Mouse (Mus musculus) hindbrain, embryonic 16.5 days (tissue): ENCODE measurements at regions not wholly inside any gene's neighbourhood (a gene's known extent, or its start where the extent isn't known, plus 50 kb on each side); places are given as distances from the start of the nearest gene placed in this dataset.
A peak's percentile ranks its signal among the peaks of the same experiment; 100 is the strongest.

ENCODE experiments used
- ATAC-seq: fragments of 200-750 bp; cut with Nextera tagmentation; 2 replicates; pipeline ENCODE4 v1.8.0; 2017; ENCODE audit warnings: moderate TSS enrichment, moderate library complexity
- H3K27ac ChIP-seq: fragments of 300-500 bp; sonication (generic); 2 replicates; pipeline ENCODE4 v1.5.1; 2014; ENCODE audit warnings: low read depth, mild to moderate bottlenecking, control low read depth, low read length, moderate library complexity
- H3K27me3 ChIP-seq: fragments of 300-500 bp; sonication (generic); replicated peaks from 2 replicates; pipeline ENCODE4 v1.6.1; 2014; ENCODE audit warnings: low read length; ENCODE audit not compliant: control insufficient read depth, insufficient read depth
- H3K36me3 ChIP-seq: fragments of 300-500 bp; sonication (generic); 2 replicates; pipeline ENCODE4 v1.6.1; 2014; ENCODE audit warnings: mild to moderate bottlenecking, low read length, moderate library complexity, mixed read lengths; ENCODE audit not compliant: control insufficient read depth, insufficient read depth
- H3K4me1 ChIP-seq: fragments of 300-500 bp; sonication (generic); 2 replicates; pipeline ENCODE4 v1.6.1; 2014; ENCODE audit warnings: low read depth, low read length; ENCODE audit not compliant: control insufficient read depth, insufficient read depth
- H3K4me2 ChIP-seq: fragments of 300-500 bp; sonication (generic); 2 replicates; pipeline ENCODE4 v1.6.1; 2014; ENCODE audit warnings: mild to moderate bottlenecking, low read length, control low read depth, moderate library complexity
- H3K4me3 ChIP-seq: fragments of 300-500 bp; sonication (generic); 2 replicates; pipeline ENCODE4 v1.5.1; 2014; ENCODE audit warnings: mild to moderate bottlenecking, low read length, control low read depth, moderate library complexity
- H3K9ac ChIP-seq: fragments of 300-500 bp; sonication (generic); 2 replicates; pipeline ENCODE4 v1.6.1; 2014; ENCODE audit warnings: low read depth, mild to moderate bottlenecking, control low read depth, low read length, moderate library complexity
- H3K9me3 ChIP-seq: fragments of 300-500 bp; sonication (generic); 2 replicates; pipeline ENCODE4 v1.6.1; 2014; ENCODE audit warnings: mild to moderate bottlenecking, low read length, moderate library complexity; ENCODE audit not compliant: control insufficient read depth
- whole genome bisulfite sequencing: fragments of 180-500 bp; shearing (Covaris S2); extraction: QIAGEN DNeasy Blood & Tissue Kit; methylation state at CpG from one replicate; pipeline ENCODE4 v1.1.7; 2014; 5-methylcytosine and 5-hydroxymethylcytosine counted together

DNA sequence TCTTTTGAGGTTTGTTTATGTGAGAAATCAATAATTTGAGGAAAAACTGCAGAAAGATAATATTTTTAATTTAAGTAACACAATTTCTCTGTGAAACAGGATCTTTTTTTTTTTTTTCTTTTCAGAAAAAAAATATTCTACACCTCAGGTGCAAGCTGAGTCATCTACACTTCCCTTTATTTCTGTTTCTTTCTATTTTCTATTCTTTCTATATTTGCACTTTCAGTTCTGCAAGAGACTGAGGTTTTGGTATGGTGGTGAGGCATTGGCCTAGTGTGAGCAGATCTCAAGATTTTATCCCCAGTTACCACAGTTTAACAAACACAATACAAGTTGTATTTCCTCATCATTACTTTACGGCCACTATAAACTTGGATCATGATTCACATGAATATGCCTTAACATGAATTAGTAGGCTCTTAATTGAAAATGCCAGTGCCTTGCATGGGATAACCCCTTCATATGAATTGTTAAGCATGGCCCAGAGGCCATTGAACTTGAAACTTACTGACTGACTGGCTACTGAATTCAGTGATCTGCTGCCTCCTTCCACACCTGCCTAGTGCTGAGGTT is 1278.1 kb downstream of the Stim2 start:
- Histone ChIP-seq H3K4me2 (no peak overlapping the region), H3K4me1 (no peaks in the 10 kb centered on the region), H3K9me3 (no peaks in the 10 kb centered on the region), H3K9ac (no peak overlapping the region), H3K4me3 (no peak overlapping the region), H3K27ac (no peak overlapping the region), H3K36me3 (no peaks in the 10 kb centered on the region), H3K27me3 (no peaks in the 10 kb centered on the region)
- ATAC-seq, result no peak
- 97% methylated on average over 1 of the region's 1 CpGs for WGBS

- H3K9me3 ChIP-seq, result no peaks in the 10 kb centered on the region
- H3K4me1 ChIP-seq, result peaks cover 3% of the 10 kb centered on the region; the same call in 1 of the 2 replicates
- H3K27ac ChIP-seq, result no peak overlapping the region
- no peaks in the 10 kb centered on the region for H3K27me3 ChIP-seq
- no peak overlapping the region for H3K9ac ChIP-seq
- WGBS, result 50% methylated on average over 2 of the region's 2 CpGs
- no peak overlapping the region for H3K4me2 ChIP-seq
- no peak overlapping the region for H3K4me3 ChIP-seq
- no peaks in the 10 kb centered on the region for H3K36me3 ChIP-seq
- ATAC-seq, result peak; percentile 64; the same call in 1 of the 2 replicates
Observed at GRCm38 (mm10) chr5:55293301-55293700, 1295.0 kb downstream of the Stim2 start.

DNA sequence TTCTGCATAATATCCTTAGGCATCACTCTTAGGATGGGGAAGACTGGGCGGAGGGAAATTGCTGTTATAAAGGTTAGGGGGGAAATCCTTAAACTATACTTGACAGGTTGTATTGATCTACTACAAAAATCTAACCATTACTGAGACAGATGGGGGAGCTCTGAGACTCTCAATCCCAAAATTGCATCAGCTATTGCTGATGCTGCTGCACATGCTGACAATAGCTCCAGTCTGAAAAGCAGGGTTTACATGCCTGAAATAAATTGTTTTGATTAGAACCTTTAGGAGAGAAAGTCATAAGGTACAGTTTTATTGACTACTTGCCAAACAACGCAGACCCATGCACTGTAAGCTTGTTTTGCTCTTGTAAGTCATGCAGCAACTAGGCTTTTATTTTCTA is 1295.7 kb downstream of the Stim2 start:
- peak; percentile 45; the same call in 1 of the 2 replicates for ATAC-seq

DNA sequence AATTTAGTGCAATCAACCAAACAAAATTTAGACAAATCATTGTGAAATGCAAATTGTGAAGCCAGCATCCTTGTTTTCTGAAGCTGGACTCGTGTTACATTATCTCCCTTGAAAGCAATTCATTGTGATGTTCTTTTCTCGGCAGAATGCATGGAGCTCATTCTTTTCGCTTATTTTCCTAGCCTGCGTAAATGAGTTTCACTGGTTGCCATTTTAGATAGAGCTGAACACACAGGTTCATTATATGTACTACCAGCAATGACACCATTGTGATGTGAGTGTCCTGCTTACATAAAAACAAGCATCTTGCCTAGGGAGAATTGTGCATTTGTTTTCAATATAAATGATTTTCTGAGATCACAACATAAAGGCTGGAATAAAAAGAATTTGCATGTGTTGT is 1296.5 kb downstream of the Stim2 start:
- Histone ChIP-seq H3K9ac (no peak overlapping the region), H3K4me1 (peaks cover 3% of the 10 kb centered on the region; the same call in 1 of the 2 replicates), H3K4me3 (no peak overlapping the region), H3K36me3 (no peaks in the 10 kb centered on the region), H3K27me3 (no peaks in the 10 kb centered on the region), H3K27ac (no peak overlapping the region), H3K9me3 (no peaks in the 10 kb centered on the region), H3K4me2 (no peak overlapping the region)
- ATAC-seq, result no peak
- 27% methylated on average over 4 of the region's 4 CpGs for WGBS

More for the DNA sequence above, 1295.7 kb downstream of the Stim2 start:
- no peaks in the 10 kb centered on the region for H3K36me3 ChIP-seq
- no peaks in the 10 kb centered on the region for H3K9me3 ChIP-seq
- no peak overlapping the region for H3K4me3 ChIP-seq
- no peaks in the 10 kb centered on the region for H3K27me3 ChIP-seq
- no peak overlapping the region for H3K27ac ChIP-seq
- 62% methylated on average over 2 of the region's 2 CpGs for WGBS
- H3K9ac ChIP-seq, result no peak overlapping the region
- H3K4me1 ChIP-seq, result peaks cover 3% of the 10 kb centered on the region; the same call in 1 of the 2 replicates
- no peak overlapping the region for H3K4me2 ChIP-seq

- WGBS, result 62% methylated on average over 5 of the region's 5 CpGs
Observed at GRCm38 (mm10) chr5:55301538-55301937, 1303.2 kb downstream of the Stim2 start.

GRCm38 (mm10) chr5:55345968-55346367 is 1347.7 kb downstream of the Stim2 start:
- WGBS, result 71% methylated on average over 1 of the region's 1 CpGs
- Histone ChIP-seq H3K36me3 (no peaks in the 10 kb centered on the region), H3K9me3 (no peaks in the 10 kb centered on the region), H3K27ac (no peak overlapping the region), H3K4me2 (no peak overlapping the region), H3K9ac (no peak overlapping the region), H3K4me1 (no peaks in the 10 kb centered on the region), H3K27me3 (no peaks in the 10 kb centered on the region), H3K4me3 (no peak overlapping the region)
- no peak for ATAC-seq

More at GRCm38 (mm10) chr5:55301538-55301937, 1303.2 kb downstream of the Stim2 start:
- Histone ChIP-seq H3K36me3 (no peaks in the 10 kb centered on the region), H3K4me2 (no peak overlapping the region), H3K27me3 (no peaks in the 10 kb centered on the region), H3K4me1 (no peaks in the 10 kb centered on the region), H3K9me3 (no peaks in the 10 kb centered on the region), H3K9ac (no peak overlapping the region), H3K4me3 (no peak overlapping the region), H3K27ac (no peak overlapping the region)
- no peak for ATAC-seq

GRCm38 (mm10) chr5:55355483-55355882 is 1357.2 kb downstream of the Stim2 start:
- ATAC-seq, result no peak
- H3K4me3 ChIP-seq, result no peak overlapping the region

DNA sequence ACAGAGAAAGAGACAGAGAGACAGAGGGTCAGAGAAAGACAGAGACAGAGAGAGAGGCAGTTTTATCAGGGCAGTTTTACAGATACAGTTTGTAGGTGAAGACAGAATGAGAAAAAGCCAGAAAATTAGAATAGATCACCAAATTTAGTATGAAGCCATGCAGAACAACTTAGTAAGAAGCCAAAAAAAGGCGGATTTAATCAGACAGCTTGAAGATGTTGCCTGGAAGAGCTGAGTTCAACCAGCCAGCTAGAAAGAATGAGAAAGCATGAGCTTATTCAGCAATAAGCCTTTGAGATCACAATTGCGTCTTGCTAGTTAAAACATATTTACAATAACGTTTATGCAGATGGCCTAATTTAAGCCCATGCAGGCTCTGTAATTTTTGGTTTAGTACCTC is 1376.0 kb downstream of the Stim2 start:
- no peak for ATAC-seq
- Histone ChIP-seq H3K27ac (no peak overlapping the region), H3K9ac (no peak overlapping the region), H3K27me3 (no peaks in the 10 kb centered on the region), H3K36me3 (no peaks in the 10 kb centered on the region), H3K4me1 (no peaks in the 10 kb centered on the region), H3K9me3 (no peaks in the 10 kb centered on the region), H3K4me2 (no peak overlapping the region), H3K4me3 (no peak overlapping the region)
- WGBS, result 86% methylated on average over 3 of the region's 3 CpGs

More at GRCm38 (mm10) chr5:55355483-55355882, 1357.2 kb downstream of the Stim2 start:
- no peaks in the 10 kb centered on the region for H3K9me3 ChIP-seq
- H3K4me2 ChIP-seq, result no peak overlapping the region
- no peak overlapping the region for H3K27ac ChIP-seq
- H3K27me3 ChIP-seq, result no peaks in the 10 kb centered on the region
- no peaks in the 10 kb centered on the region for H3K4me1 ChIP-seq
- H3K9ac ChIP-seq, result no peak overlapping the region
- 28% methylated on average over 2 of the region's 2 CpGs for WGBS
- H3K36me3 ChIP-seq, result no peaks in the 10 kb centered on the region

GRCm38 (mm10) chr5:55390846-55391245 is 1392.5 kb downstream of the Stim2 start:
- no peaks in the 10 kb centered on the region for H3K36me3 ChIP-seq
- no peak overlapping the region for H3K27ac ChIP-seq
- no peak overlapping the region for H3K4me2 ChIP-seq
- no peak for ATAC-seq
- no peak overlapping the region for H3K4me3 ChIP-seq
- whole genome bisulfite sequencing, result 26% methylated on average over 4 of the region's 4 CpGs
- no peak overlapping the region for H3K9ac ChIP-seq
- H3K27me3 ChIP-seq, result no peaks in the 10 kb centered on the region
- H3K4me1 ChIP-seq, result no peaks in the 10 kb centered on the region
- no peaks in the 10 kb centered on the region for H3K9me3 ChIP-seq
